Mouse (Mus musculus): ENCODE data around the gene Ankrd50.

DNA sequence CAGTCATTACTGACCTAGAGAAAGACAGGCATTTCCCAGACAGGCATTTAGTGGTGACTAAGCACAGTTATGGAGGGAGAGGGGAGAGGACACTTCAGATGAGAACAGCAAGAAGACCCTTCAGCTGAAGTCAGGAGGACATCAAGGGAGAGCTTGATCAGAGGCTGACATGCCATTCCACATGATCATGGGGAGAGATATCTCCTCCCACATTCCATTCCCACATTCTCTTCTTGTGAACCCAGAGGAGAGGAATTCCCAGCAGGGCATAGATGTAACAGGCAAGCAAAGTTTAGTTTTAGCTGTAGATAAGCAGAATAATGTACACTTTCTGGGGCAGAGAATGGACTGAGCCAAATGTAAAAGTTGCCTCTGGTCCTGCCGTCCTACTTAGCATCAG, 57.4 kb downstream of the Ankrd50 start:
- TF ChIP-seq POLR2A (IDR thresholded peaks at IDR 0.05; ENCODE audit: low read depth, low read length) (no peak), CTCF (conservative IDR thresholded peaks at IDR 0.05; ENCODE audit: insufficient read depth, insufficient read length, low read depth, low read length) (no peak)
